Mouse (Mus musculus): ENCODE measurements around the gene Zdhhc1. TPM values are rescaled to one million over a fixed set of nuclear protein-coding genes. Genes with fewer than 3 reads are reported as not detected.

The Zdhhc1 gene
- 5.8 TPM for total RNA-seq (2023)

GRCm38 (mm10) chr8:105496439-105497180, at the start of gene Zdhhc1:
Zdhhc1 (minus strand) TSS chr8:105496902.

GRCm38 (mm10) chr8:105518436-105519313, 22.0 kb upstream of the Zdhhc1 start, which contains the start of gene Hsd11b2:
Hsd11b2 (plus strand) TSS chr8:105518755.

GRCm38 (mm10) chr8:105471314-105472015, 25.2 kb downstream of the Zdhhc1 start, which contains the start of gene Tppp3:
Tppp3 (minus strand) TSS chr8:105471526.

Other genes starting within 250 kb of the Zdhhc1 start
- gene B3gnt9, start 241.7 kb downstream of the Zdhhc1 start, total RNA-seq (2023) = 4.5 TPM
- gene Tradd, start 232.3 kb downstream of the Zdhhc1 start, total RNA-seq (2023) = 22.6 TPM
- gene Fbxl8, start 232.3 kb downstream of the Zdhhc1 start, total RNA-seq (2023) = 10.5 TPM
- gene Hsf4, start 227.1 kb downstream of the Zdhhc1 start, total RNA-seq (2023) = 0.73 TPM
- gene Nol3, start 220.8 kb downstream of the Zdhhc1 start, total RNA-seq (2023) = not detected
- gene 4931428F04Rik, start 207.0 kb downstream of the Zdhhc1 start, total RNA-seq (2023) = 3.2 TPM
- 1.4 TPM for gene Exoc3l, start 200.8 kb downstream of the Zdhhc1 start, total RNA-seq (2023)
- gene E2f4, start 199.2 kb downstream of the Zdhhc1 start, total RNA-seq (2023) = 87.5 TPM
- 4.2 TPM for gene Elmo3, start 191.3 kb downstream of the Zdhhc1 start, total RNA-seq (2023)
- gene Lrrc29, start 170.6 kb downstream of the Zdhhc1 start, total RNA-seq (2023) = 8.7 TPM
- 30.2 TPM for gene Tmem208, start 170.5 kb downstream of the Zdhhc1 start, total RNA-seq (2023)
- 26.7 TPM for gene Fhod1, start 148.9 kb downstream of the Zdhhc1 start, total RNA-seq (2023)
- 1.3 TPM for gene Slc9a5, start 148.1 kb downstream of the Zdhhc1 start, total RNA-seq (2023)
- not detected for gene Plekhg4, start 123.6 kb downstream of the Zdhhc1 start, total RNA-seq (2023)
- gene Kctd19, start 83.4 kb downstream of the Zdhhc1 start, total RNA-seq (2023) = not detected
- gene Lrrc36, start 83.3 kb downstream of the Zdhhc1 start, total RNA-seq (2023) = not detected
- gene Tppp3, start 25.4 kb downstream of the Zdhhc1 start, total RNA-seq (2023) = 1.3 TPM
- not detected for gene Hsd11b2, start 21.9 kb upstream of the Zdhhc1 start, total RNA-seq (2023)
- gene Atp6v0d1, start 69.1 kb upstream of the Zdhhc1 start, total RNA-seq (2023) = 51.3 TPM
- 18.9 TPM for gene Ripor1, start 108.4 kb upstream of the Zdhhc1 start, total RNA-seq (2023)
- gene Ctcf, start 139.7 kb upstream of the Zdhhc1 start, total RNA-seq (2023) = 148 TPM
- not detected for gene Agrp, start 140.5 kb upstream of the Zdhhc1 start, total RNA-seq (2023)
- 126 TPM for gene Carmil2, start 189.4 kb upstream of the Zdhhc1 start, total RNA-seq (2023)
- gene Acd, start 204.2 kb upstream of the Zdhhc1 start, total RNA-seq (2023) = 52.6 TPM
- gene Pard6a, start 204.2 kb upstream of the Zdhhc1 start, total RNA-seq (2023) = 10.6 TPM
- gene 4933405L10Rik, start 210.8 kb upstream of the Zdhhc1 start, total RNA-seq (2023) = not detected
- gene Enkd1, start 211.3 kb upstream of the Zdhhc1 start, total RNA-seq (2023) = 2.9 TPM